Mouse (Mus musculus): ENCODE results near the gene Ndufb3. TPM values are rescaled to one million over a fixed set of nuclear protein-coding genes. Genes with fewer than 3 reads are reported as not detected.
"Not testable (repeated sequence)": the region's sequence is repeated elsewhere in the genome, so short reads cannot be mapped to it uniquely, and the experiment has no call there.

Gene Ndufb3
- 211 and 220 TPM in 2 replicates for polyA plus RNA-seq (2015; fragmentation: Nextera tagmentation; extraction: Ambion mirVana)

GRCm38 (mm10) chr1:58586171-58586997 lies at the start of gene Ndufb3, which contains the start of gene Fam126b:
Gene Ndufb3, plus strand, starts transcription at chr1:58586384.
Gene Fam126b, minus strand, starts transcription at chr1:58586323.
- Histone ChIP-seq H3K27ac (replicated peaks) (peak within 1 kb of the TSS; percentile 86), H3K36me3 (peaks cover 5% of the 10 kb centered on the region), H3K4me2 (peak within 1 kb of the TSS; percentile 74), H3K9me3 (no peaks in the 10 kb centered on the region), H3K9ac (peak within 1 kb of the TSS; percentile 95), H3K4me3 (peak within 1 kb of the TSS; percentile 77), H3K27me3 (no peaks in the 10 kb centered on the region), H3K4me1 (replicated peaks) (peaks cover 16% of the 10 kb centered on the region)
- under 1% methylated on average over 41 of the region's 41 CpGs for WGBS
- peak; percentile 100 for ATAC-seq (ENCODE audit: low read depth)

GRCm38 (mm10) chr1:58541386-58541785 lies 44.8 kb upstream of the Ndufb3 start:
- H3K4me3 ChIP-seq: no peak overlapping the region
- H3K27me3 ChIP-seq: no peaks in the 10 kb centered on the region
- no peak overlapping the region for H3K9ac ChIP-seq
- ATAC-seq (ENCODE audit: low read depth): no peak
- H3K9me3 ChIP-seq: no peaks in the 10 kb centered on the region
- WGBS: 93% methylated on average over 1 of the region's 1 CpGs
- H3K4me1 ChIP-seq (replicated peaks): no peaks in the 10 kb centered on the region
- peaks cover 73% of the 10 kb centered on the region for H3K36me3 ChIP-seq
- no peak overlapping the region for H3K27ac ChIP-seq (replicated peaks)
- no peak overlapping the region for H3K4me2 ChIP-seq

GRCm38 (mm10) chr1:58560370-58560769 lies 25.8 kb upstream of the Ndufb3 start:
- H3K4me3 ChIP-seq, H3K4me2 ChIP-seq: not testable (repeated sequence)
- WGBS: 84% methylated on average over 6 of the region's 6 CpGs

DNA sequence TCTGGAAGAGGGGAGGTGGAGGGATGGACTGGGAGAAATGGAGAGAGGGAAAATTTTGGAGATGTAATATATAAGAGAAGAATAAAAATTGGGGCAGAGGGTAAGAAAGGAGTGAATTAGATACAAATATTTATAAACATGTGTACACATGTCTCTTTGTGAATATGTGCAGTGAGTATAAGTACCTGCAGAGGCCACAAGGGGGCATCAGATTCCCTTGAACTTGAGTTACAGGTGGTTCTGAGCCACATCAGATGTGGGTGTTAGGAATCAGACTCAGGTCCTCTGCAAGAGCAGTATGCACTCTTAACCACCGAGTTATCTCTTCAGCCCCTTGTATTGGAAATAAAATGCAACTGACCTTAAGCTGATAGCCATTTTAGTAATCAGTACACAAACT lies 23.7 kb upstream of the Ndufb3 start:
- ATAC-seq (ENCODE audit: low read depth): no peak
- 89% methylated on average over 1 of the region's 1 CpGs for WGBS
- H3K9me3 ChIP-seq: no peaks in the 10 kb centered on the region

More at GRCm38 (mm10) chr1:58560370-58560769, 25.8 kb upstream of the Ndufb3 start:
- H3K27ac ChIP-seq (replicated peaks); ATAC-seq (ENCODE audit: low read depth); H3K27me3 ChIP-seq; H3K4me1 ChIP-seq (replicated peaks); H3K9ac ChIP-seq; H3K9me3 ChIP-seq: not testable (repeated sequence)
- peaks cover 26% of the 10 kb centered on the region for H3K36me3 ChIP-seq

GRCm38 (mm10) chr1:58564981-58565380 lies 21.2 kb upstream of the Ndufb3 start:
- Histone ChIP-seq H3K4me1 (replicated peaks) (no peaks in the 10 kb centered on the region), H3K4me3 (no peak overlapping the region), H3K27ac (replicated peaks) (no peak overlapping the region), H3K4me2 (no peak overlapping the region), H3K9ac (no peak overlapping the region), H3K9me3 (no peaks in the 10 kb centered on the region), H3K27me3 (no peaks in the 10 kb centered on the region), H3K36me3 (peaks cover 17% of the 10 kb centered on the region)
- no peak for ATAC-seq (ENCODE audit: low read depth)
- WGBS: 83% methylated on average over 5 of the region's 5 CpGs

More for the DNA sequence above, 23.7 kb upstream of the Ndufb3 start:
- Histone ChIP-seq H3K9ac (no peak overlapping the region), H3K4me3 (no peak overlapping the region), H3K4me2 (no peak overlapping the region), H3K27ac (replicated peaks) (no peak overlapping the region), H3K36me3 (peaks cover 22% of the 10 kb centered on the region), H3K27me3 (no peaks in the 10 kb centered on the region), H3K4me1 (replicated peaks) (no peaks in the 10 kb centered on the region)

- Histone ChIP-seq H3K9ac (no peak overlapping the region), H3K27ac (replicated peaks) (no peak overlapping the region), H3K4me3 (no peak overlapping the region), H3K27me3 (no peaks in the 10 kb centered on the region), H3K9me3 (no peaks in the 10 kb centered on the region), H3K36me3 (peaks cover 14% of the 10 kb centered on the region; the same call in 1 of the 2 replicates), H3K4me1 (replicated peaks) (no peaks in the 10 kb centered on the region), H3K4me2 (no peak overlapping the region)
- ATAC-seq (ENCODE audit: low read depth): no peak
Measured at GRCm38 (mm10) chr1:58566621-58567020, 19.6 kb upstream of the Ndufb3 start.

- no peak for ATAC-seq (ENCODE audit: low read depth)
- Histone ChIP-seq H3K4me1 (replicated peaks) (no peaks in the 10 kb centered on the region), H3K9ac (no peak overlapping the region)
Measured at GRCm38 (mm10) chr1:58568456-58569130, 17.6 kb upstream of the Ndufb3 start.

DNA sequence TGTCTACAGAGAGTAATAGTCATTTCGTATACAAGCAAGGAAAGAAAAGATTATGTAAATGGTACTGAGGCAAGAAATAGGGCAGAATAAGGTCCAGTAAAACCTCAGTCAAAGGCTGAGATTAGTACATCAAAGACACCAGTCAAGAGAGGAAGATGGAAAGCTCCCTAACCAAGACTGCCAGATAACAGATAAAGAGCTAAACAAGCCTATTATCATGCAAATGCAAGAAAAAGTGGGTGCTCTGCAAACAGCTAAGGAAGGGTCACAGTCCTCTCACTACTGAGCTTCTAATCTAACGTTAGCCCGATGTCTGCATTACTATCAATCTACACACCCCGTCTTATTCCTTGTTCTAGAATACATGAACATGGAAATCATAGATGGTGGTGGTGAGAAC lies 15.7 kb upstream of the Ndufb3 start:
- H3K4me3 ChIP-seq: no peak overlapping the region
- no peaks in the 10 kb centered on the region for H3K27me3 ChIP-seq
- no peaks in the 10 kb centered on the region for H3K36me3 ChIP-seq
- ATAC-seq (ENCODE audit: low read depth): no peak
- H3K4me2 ChIP-seq: no peak overlapping the region
- H3K4me1 ChIP-seq (replicated peaks): no peaks in the 10 kb centered on the region
- no peak overlapping the region for H3K9ac ChIP-seq
- 36% methylated on average over 4 of the region's 4 CpGs for WGBS
- no peak overlapping the region for H3K27ac ChIP-seq (replicated peaks)
- no peaks in the 10 kb centered on the region for H3K9me3 ChIP-seq

More at GRCm38 (mm10) chr1:58568456-58569130, 17.6 kb upstream of the Ndufb3 start:
- Histone ChIP-seq H3K4me2 (no peak overlapping the region), H3K9me3 (no peaks in the 10 kb centered on the region), H3K27me3 (no peaks in the 10 kb centered on the region), H3K36me3 (0 out of 2 replicates have a peak, but pooled peaks cover 4% of the 10 kb centered on the region), H3K27ac (replicated peaks) (no peak overlapping the region), H3K4me3 (no peak overlapping the region)

DNA sequence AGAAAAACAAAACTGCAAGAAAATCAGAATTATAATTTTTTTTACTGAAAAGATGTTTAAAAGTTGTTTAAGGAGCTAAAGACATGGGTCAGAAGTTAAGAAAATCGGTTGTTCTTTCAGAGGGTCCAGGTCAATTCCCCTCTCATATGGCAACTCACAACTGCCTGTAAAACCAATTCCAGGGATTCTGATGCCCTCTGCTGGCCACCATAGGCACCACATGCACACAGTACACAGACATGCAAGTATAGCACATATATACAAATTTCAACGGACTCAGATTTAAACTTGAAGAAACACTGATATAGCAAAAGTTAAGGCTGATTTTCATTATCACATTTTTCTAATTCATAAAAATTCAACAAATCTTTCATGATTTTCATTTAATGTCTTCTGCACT lies 7.0 kb upstream of the Ndufb3 start:
- no peak overlapping the region for H3K4me2 ChIP-seq
- H3K4me3 ChIP-seq: no peak overlapping the region
- H3K36me3 ChIP-seq: no peaks in the 10 kb centered on the region
- H3K9ac ChIP-seq: no peak overlapping the region
- WGBS: 85% methylated on average over 2 of the region's 2 CpGs
- ATAC-seq (ENCODE audit: low read depth): no peak
- no peaks in the 10 kb centered on the region for H3K4me1 ChIP-seq (replicated peaks)
- no peak overlapping the region for H3K27ac ChIP-seq (replicated peaks)
- no peaks in the 10 kb centered on the region for H3K27me3 ChIP-seq
- H3K9me3 ChIP-seq: no peaks in the 10 kb centered on the region

DNA sequence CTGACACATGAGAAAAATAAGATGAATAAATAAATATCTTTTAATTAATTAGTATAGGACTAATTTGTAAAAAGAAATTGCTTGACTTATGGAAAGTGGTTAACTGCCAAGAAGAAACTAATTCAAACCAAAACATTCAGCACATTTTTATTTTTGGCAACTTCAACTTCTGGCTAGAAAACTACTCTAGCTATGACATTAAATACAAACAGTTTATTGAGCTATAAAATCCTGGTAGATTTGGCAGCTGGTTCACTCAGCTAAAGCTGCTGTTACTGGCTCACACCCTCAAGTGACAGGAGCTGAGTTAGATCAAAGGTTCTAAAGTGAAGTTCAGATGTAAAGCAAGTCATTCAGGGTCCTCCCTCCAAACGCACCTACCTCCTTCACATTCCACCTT lies 3.6 kb upstream of the Ndufb3 start:
- H3K4me3 ChIP-seq: no peak overlapping the region
- no peak overlapping the region for H3K4me2 ChIP-seq
- no peak overlapping the region for H3K9ac ChIP-seq
- H3K9me3 ChIP-seq: no peaks in the 10 kb centered on the region
- H3K27ac ChIP-seq (replicated peaks): no peak overlapping the region
- no peaks in the 10 kb centered on the region for H3K27me3 ChIP-seq
- no peak for ATAC-seq (ENCODE audit: low read depth)
- WGBS: 80% methylated on average over 1 of the region's 1 CpGs
- H3K4me1 ChIP-seq (replicated peaks): peaks cover 16% of the 10 kb centered on the region
- no peaks in the 10 kb centered on the region for H3K36me3 ChIP-seq

DNA sequence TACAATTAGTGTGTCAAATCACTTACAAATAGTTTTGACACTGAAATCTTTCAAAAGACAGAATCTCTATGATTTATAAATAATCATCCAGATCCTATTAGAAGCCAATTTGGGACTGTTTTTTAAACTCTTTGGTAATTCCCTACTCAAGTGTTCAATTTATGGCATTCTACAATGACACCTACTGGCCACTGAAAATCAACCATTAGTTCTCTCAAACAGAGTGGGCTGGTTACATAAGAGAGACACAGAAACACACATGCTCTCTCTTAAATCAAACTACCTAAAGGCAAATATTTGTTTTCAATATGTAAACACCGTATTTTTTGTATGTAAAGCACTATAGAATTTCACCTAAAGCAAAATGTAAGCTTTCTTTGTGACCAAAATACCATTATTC lies 1.9 kb upstream of the Ndufb3 start:
- H3K4me3 ChIP-seq: no peak overlapping the region
- ATAC-seq (ENCODE audit: low read depth): no peak
- no peak overlapping the region for H3K4me2 ChIP-seq
- no peaks in the 10 kb centered on the region for H3K36me3 ChIP-seq
- no peak overlapping the region for H3K27ac ChIP-seq (replicated peaks)
- no peaks in the 10 kb centered on the region for H3K27me3 ChIP-seq
- no peaks in the 10 kb centered on the region for H3K9me3 ChIP-seq
- WGBS: 80% methylated on average over 1 of the region's 1 CpGs
- no peak overlapping the region for H3K9ac ChIP-seq
- peaks cover 16% of the 10 kb centered on the region for H3K4me1 ChIP-seq (replicated peaks)

DNA sequence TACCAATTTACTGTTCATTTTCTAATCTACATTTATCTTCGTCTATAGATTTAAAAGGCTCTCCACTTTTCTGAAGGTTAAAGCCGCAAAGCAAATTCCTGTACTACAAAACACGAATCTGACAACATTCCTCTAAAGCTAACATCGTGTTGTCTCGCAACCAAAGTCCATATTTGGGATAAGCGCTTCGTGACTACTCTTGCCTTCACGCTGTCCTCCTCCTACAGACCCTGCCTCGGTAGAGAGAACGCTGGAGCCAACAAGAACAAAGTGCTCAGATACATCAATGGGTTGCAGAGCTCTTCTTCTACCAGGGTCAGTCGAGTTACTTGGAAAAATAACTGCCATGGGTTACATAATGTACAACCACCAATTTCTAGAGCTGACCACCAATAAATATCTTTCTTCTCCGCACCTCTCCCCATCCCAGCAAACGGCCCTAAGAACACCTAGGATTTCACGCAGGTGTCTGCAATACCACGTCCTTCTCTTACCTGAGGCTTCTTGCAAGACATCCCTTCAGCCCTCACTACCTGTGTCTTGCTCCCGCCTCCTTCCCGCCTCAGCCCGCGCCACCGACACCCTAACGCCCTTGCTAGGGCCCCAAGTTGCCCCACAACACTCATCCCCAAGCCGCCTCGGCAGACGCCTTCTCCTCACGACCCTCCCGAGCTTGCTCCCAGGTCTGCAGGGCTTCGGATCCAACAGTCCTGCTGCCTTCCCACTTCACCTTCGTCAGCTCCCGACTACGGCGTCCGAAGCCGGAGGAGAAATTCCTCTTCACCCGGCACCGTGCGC lies 612 bp upstream of the Ndufb3 start:
- Histone ChIP-seq H3K4me1 (replicated peaks) (peaks cover 16% of the 10 kb centered on the region), H3K4me2 (peak overlapping the region; percentile 67), H3K4me3 (peak overlapping the region; percentile 77), H3K27me3 (no peaks in the 10 kb centered on the region), H3K36me3 (no peaks in the 10 kb centered on the region), H3K9me3 (no peaks in the 10 kb centered on the region), H3K9ac (peak overlapping the region; percentile 95), H3K27ac (replicated peaks) (peak overlapping the region; percentile 69)
- WGBS: 6% methylated on average over 35 of the region's 36 CpGs
- ATAC-seq (ENCODE audit: low read depth): peak; percentile 78

All from neural tube, embryonic 13.5 days (tissue).